Mouse (Mus musculus) megakaryocyte, embryonic 14.5 days (primary cell): ENCODE results near the gene Cep135.

Source experiments
- FLI1 ChIP-seq: IDR thresholded peaks from 2 replicates; pipeline ENCODE4 v1.6.1; 2012; ENCODE audit warnings: low read length, inconsistent platforms, mixed read lengths
- GATA1 ChIP-seq: IDR thresholded peaks from 3 replicates; pipeline ENCODE4 v1.6.1; 2012; ENCODE audit warnings: mixed read lengths, low read length, inconsistent platforms, borderline replicate concordance

- no peak for TF ChIP-seq GATA1
- no peak for TF ChIP-seq FLI1
These were observed 35.3 kb downstream of the Cep135 start for GRCm38 (mm10) chr5:76623759-76624158.
